Mouse (Mus musculus) kidney, adult 9 months (tissue): ENCODE results near the gene Elmo2.

Source experiments
- DNase-seq: peaks from one replicate; pipeline ENCODE4 v3.0.0; 2022

Elmo2 gene

GRCm38 (mm10) chr2:165253269-165253668 is 73.0 kb downstream of the Elmo2 start:
- DNase-seq = no peak

- DNase-seq = no peak
Measured at GRCm38 (mm10) chr2:165252801-165253200, 73.5 kb downstream of the Elmo2 start.

GRCm38 (mm10) chr2:165252381-165252780 is 73.9 kb downstream of the Elmo2 start:
- DNase-seq = peak; percentile 58

GRCm38 (mm10) chr2:165250903-165251302 is 75.4 kb downstream of the Elmo2 start:
- DNase-seq = no peak

- no peak for DNase-seq
Measured at GRCm38 (mm10) chr2:165248967-165249366, 77.3 kb downstream of the Elmo2 start.

- DNase-seq = no peak
Measured at GRCm38 (mm10) chr2:165246349-165246748, 79.9 kb downstream of the Elmo2 start.

GRCm38 (mm10) chr2:165243122-165243720 is 83.1 kb downstream of the Elmo2 start:
- no peak for DNase-seq

GRCm38 (mm10) chr2:165242575-165242974 is 83.7 kb downstream of the Elmo2 start:
- no peak for DNase-seq

- no peak for DNase-seq
Measured at GRCm38 (mm10) chr2:165241786-165242185, 84.5 kb downstream of the Elmo2 start.

GRCm38 (mm10) chr2:165240371-165240770 is 85.9 kb downstream of the Elmo2 start:
- no peak for DNase-seq

- DNase-seq = no peak
Measured at GRCm38 (mm10) chr2:165239533-165240144, 86.6 kb downstream of the Elmo2 start.

- DNase-seq = no peak
Measured at GRCm38 (mm10) chr2:165238416-165239145, 87.7 kb downstream of the Elmo2 start.
